Mouse (Mus musculus): ENCODE results near the gene Rgs6.

The Rgs6 gene

GRCm38 (mm10) chr12:83178770-83179169 lies 590.7 kb downstream of the Rgs6 start:
- in situ Hi-C loops (cut with MboI, MseI): no loop called here

- in situ Hi-C loops (cut with MboI, MseI): no loop called here
Measured at GRCm38 (mm10) chr12:83179860-83180259, 591.8 kb downstream of the Rgs6 start.

GRCm38 (mm10) chr12:83180561-83180960 lies 592.5 kb downstream of the Rgs6 start:
- in situ Hi-C loops (cut with MboI, MseI): no loop called here

GRCm38 (mm10) chr12:83201674-83202073 lies 613.6 kb downstream of the Rgs6 start:
- in situ Hi-C loops (cut with MboI, MseI): loop anchor here (10.0 kb wide), 1 partner anchor 1383 kb away; no protein-coding TSS in a partner anchor

GRCm38 (mm10) chr12:83204361-83204760 lies 616.3 kb downstream of the Rgs6 start:
- in situ Hi-C loops (cut with MboI, MseI): loop anchor here (10.0 kb wide), 1 partner anchor 1380 kb away; no protein-coding TSS in a partner anchor

GRCm38 (mm10) chr12:83206866-83207265 lies 618.8 kb downstream of the Rgs6 start:
- in situ Hi-C loops (cut with MboI, MseI): loop anchor here (10.0 kb wide), 1 partner anchor 1378 kb away; no protein-coding TSS in a partner anchor

DNA sequence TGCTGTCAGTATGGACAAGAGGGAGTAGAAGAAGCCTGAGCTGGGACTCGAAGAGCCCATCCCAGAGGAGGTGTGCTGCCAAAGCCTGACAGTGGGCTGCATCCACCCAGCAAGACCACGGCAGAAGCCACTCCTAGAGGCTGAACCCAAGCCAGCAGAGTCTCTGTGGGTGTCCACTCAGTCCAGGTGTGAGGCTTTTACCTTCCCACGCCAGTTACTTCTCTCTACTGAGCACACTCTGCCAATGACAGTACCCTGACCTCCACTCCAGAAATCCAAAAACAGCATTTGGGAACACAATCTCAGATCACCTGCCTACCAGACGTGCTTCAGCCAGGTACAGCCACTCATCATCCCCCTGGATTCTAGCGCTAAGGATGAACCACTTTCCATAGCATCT lies 619.4 kb downstream of the Rgs6 start:
- in situ Hi-C loops (cut with MboI, MseI): loop anchor here (10.0 kb wide), 1 partner anchor 1377 kb away; no protein-coding TSS in a partner anchor

GRCm38 (mm10) chr12:83208011-83208410 lies 619.9 kb downstream of the Rgs6 start:
- in situ Hi-C loops (cut with MboI, MseI): loop anchor here (10.0 kb wide), 1 partner anchor 1377 kb away; no protein-coding TSS in a partner anchor

DNA sequence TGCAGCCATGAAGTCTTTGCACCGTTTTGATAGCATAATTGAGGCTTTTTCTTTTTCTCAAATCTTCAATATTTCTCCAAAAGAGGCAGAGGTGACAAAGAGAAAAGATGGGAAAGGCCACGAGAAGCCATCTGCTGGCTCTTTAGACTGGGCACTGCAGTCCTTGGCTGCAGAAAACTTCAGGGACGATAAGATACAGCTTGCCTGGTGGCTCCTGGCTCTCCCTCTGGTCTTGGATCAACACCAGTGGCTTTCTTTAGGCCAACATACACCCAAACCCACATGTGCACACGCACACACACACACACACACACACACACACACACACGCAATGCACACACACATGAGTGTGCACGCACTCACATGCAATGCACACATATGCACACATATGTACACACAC lies 620.7 kb downstream of the Rgs6 start:
- in situ Hi-C loops (cut with MboI, MseI): loop anchor here (10.0 kb wide), 1 partner anchor 1376 kb away; no protein-coding TSS in a partner anchor

- in situ Hi-C loops (cut with MboI, MseI): loop anchor here (10.0 kb wide), 1 partner anchor 1375 kb away; no protein-coding TSS in a partner anchor
Measured at GRCm38 (mm10) chr12:83209461-83209860, 621.4 kb downstream of the Rgs6 start.

DNA sequence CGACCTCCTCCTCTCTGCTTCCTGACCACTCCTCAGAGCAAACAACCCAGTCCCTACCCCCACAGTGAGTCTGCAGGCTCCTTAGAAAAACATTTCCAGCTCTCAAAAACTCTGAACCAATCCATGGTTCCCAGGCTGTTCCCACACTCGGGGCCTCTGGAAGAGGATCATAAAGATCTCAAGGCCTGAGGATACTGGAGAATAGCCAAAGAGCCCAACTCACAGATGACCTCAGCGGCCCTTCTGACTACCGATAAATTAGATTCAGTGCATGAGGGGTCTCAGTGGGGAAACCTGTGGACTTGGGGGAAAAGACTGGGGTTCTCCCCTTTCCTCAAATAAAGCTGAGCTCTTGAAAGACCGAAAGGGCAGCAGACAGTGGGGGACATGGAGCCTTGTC lies 622.2 kb downstream of the Rgs6 start:
- in situ Hi-C loops (cut with MboI, MseI): no loop called here

GRCm38 (mm10) chr12:83210735-83211134 lies 622.6 kb downstream of the Rgs6 start:
- in situ Hi-C loops (cut with MboI, MseI): no loop called here

DNA sequence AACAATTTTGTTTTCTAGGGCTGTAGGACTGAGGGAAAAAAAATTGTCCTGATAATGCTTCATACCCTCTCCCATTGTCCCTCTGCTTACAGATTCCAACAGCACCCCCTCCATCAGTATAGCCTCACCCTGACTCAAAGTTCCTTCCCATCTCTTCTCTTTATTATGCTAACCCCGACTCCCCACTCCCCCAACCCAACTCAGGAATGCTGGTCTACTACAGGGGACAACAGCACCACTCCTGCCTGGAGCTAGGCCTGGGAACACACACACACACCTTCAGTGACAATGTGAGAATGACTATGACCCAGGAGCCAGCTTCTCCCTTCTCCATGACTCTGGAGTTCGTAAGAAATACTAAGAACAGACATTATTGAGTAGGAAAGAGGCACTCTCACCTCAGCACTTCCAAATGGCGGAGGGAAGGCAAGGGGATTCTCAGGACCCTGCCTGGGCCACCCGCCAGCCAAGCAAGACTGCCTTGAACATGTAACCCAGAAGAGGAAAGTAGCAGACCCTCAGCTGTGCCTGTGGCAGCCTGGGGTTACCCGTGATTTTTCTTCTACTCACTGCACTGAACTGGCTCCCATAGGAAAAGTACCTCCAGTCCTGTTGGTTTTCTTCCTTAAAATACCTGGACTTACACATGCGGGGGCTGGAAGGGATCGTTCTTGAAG lies 623.2 kb downstream of the Rgs6 start:
- in situ Hi-C loops (cut with MboI, MseI): no loop called here

Data from T-helper 1 cell (primary cell).